Mouse (Mus musculus) liver, adult 2 months (tissue): ENCODE results near the gene Sgcg. TPM values are rescaled to one million over a fixed set of nuclear protein-coding genes. Genes with fewer than 3 reads are reported as not detected.
A peak's percentile ranks its signal among the peaks of the same experiment; 100 is the strongest.

ENCODE experiments used
- DNase-seq: peaks from one replicate; pipeline ENCODE4 v3.0.0-alpha.2; 2011; ENCODE audit warnings: low read depth, low spot score; ENCODE audit errors: extremely low read depth
- H3K27ac ChIP-seq: fragments of 200-500 bp; replicated peaks from 2 replicates; pipeline ENCODE4 v1.5.1; 2012; ENCODE audit warnings: low read depth, mild to moderate bottlenecking, control low read depth, inconsistent platforms, low read length; ENCODE audit not compliant: insufficient read depth
- H3K27me3 ChIP-seq: fragments of 200-500 bp; 2 replicates; pipeline ENCODE4 v1.6.1; 2012; ENCODE audit warnings: mild to moderate bottlenecking, moderate library complexity, low read length, inconsistent platforms; ENCODE audit not compliant: control insufficient read depth, insufficient read depth
- H3K36me3 ChIP-seq: fragments of 200-500 bp; 2 replicates; pipeline ENCODE4 v1.6.1; 2012; ENCODE audit warnings: low read length, inconsistent platforms; ENCODE audit not compliant: control insufficient read depth, insufficient read depth
- H3K4me1 ChIP-seq: fragments of 200-500 bp; 2 replicates; pipeline ENCODE4 v1.6.1; 2011; ENCODE audit warnings: low read length; ENCODE audit not compliant: control insufficient read depth, insufficient read depth
- H3K4me3 ChIP-seq: fragments of 200-500 bp; 2 replicates; pipeline ENCODE4 v1.5.1; 2011; ENCODE audit warnings: low read depth, mild to moderate bottlenecking, control low read depth, low read length, moderate library complexity; ENCODE audit not compliant: insufficient read depth
- H3K79me2 ChIP-seq: fragments of 200-500 bp; 2 replicates; pipeline ENCODE4 v1.6.1; 2012; ENCODE audit warnings: inconsistent platforms, mild to moderate bottlenecking, low read length, moderate library complexity; ENCODE audit not compliant: control insufficient read depth, insufficient read depth
- H3K9ac ChIP-seq: fragments of 200-500 bp; 2 replicates; pipeline ENCODE4 v1.6.1; 2012; ENCODE audit warnings: low read depth, mild to moderate bottlenecking, control low read depth, inconsistent platforms, low read length
- CTCF ChIP-seq: fragments of 200-500 bp; IDR thresholded peaks from 2 replicates; pipeline ENCODE4 v1.5.1; 2011; ENCODE audit warnings: low read depth, low read length, control low read depth
- POLR2A ChIP-seq: fragments of 200-500 bp; IDR thresholded peaks from 2 replicates; pipeline ENCODE4 v1.6.1; 2011; ENCODE audit warnings: low read length, control low read depth; ENCODE audit not compliant: insufficient read depth; ENCODE audit errors: extremely low read depth
- WGBS: fragments of 180-500 bp; shearing (Covaris S2); methylation state at CpG from one replicate; pipeline ENCODE4 v1.1.7; 2018; 5-methylcytosine and 5-hydroxymethylcytosine counted together
- polyA plus RNA-seq: library from polyadenylated mRNA; depleted of rRNA; stranded (reverse); fragments of >200 nt; gene quantifications from 2 replicates; pipeline ENCODE4 v1.2.3, GENCODE M21; 2012
- total RNA-seq: library from RNA; depleted of rRNA; stranded (reverse); fragments of >200 nt; gene quantifications from 2 replicates; pipeline ENCODE4 v1.2.3, GENCODE M21; 2014

Sgcg gene
- total and polyA plus RNA-seq, 2 experiments: 0.18 TPM; not detected in 1

- DNase-seq: peak; percentile 3
- TF ChIP-seq POLR2A (no peak), CTCF (no peak)
- Histone ChIP-seq H3K4me3 (no peak overlapping the region), H3K79me2 (no peaks in the 10 kb centered on the region), H3K36me3 (no peaks in the 10 kb centered on the region), H3K27me3 (no peaks in the 10 kb centered on the region), H3K4me1 (no peaks in the 10 kb centered on the region), H3K27ac (no peak overlapping the region), H3K9ac (no peak overlapping the region)
- 42% methylated on average over 6 of the region's 6 CpGs for WGBS
Observed at GRCm38 (mm10) chr14:61242611-61243010, 15.7 kb downstream of the Sgcg start.

- TF ChIP-seq POLR2A (no peak), CTCF (no peak)
- WGBS: 65% methylated on average over 9 of the region's 9 CpGs
- no peaks in the 10 kb centered on the region for H3K4me1 ChIP-seq
- no peak overlapping the region for H3K9ac ChIP-seq
- no peaks in the 10 kb centered on the region for H3K27me3 ChIP-seq
- no peak overlapping the region for H3K4me3 ChIP-seq
- H3K79me2 ChIP-seq: no peaks in the 10 kb centered on the region
- H3K36me3 ChIP-seq: no peaks in the 10 kb centered on the region
- no peak for DNase-seq
- H3K27ac ChIP-seq: no peak overlapping the region
Observed at GRCm38 (mm10) chr14:61238751-61239150, 19.5 kb downstream of the Sgcg start.

- WGBS: 52% methylated on average over 4 of the region's 4 CpGs
- Histone ChIP-seq H3K36me3 (no peaks in the 10 kb centered on the region), H3K9ac (no peak overlapping the region), H3K79me2 (no peaks in the 10 kb centered on the region), H3K27ac (no peak overlapping the region), H3K4me3 (no peak overlapping the region), H3K27me3 (no peaks in the 10 kb centered on the region), H3K4me1 (no peaks in the 10 kb centered on the region)
- DNase-seq: no peak
- TF ChIP-seq CTCF (no peak), POLR2A (no peak)
Observed at GRCm38 (mm10) chr14:61237101-61237654, 21.1 kb downstream of the Sgcg start.

GRCm38 (mm10) chr14:61235846-61236474 lies 22.3 kb downstream of the Sgcg start:
- Histone ChIP-seq H3K36me3 (no peaks in the 10 kb centered on the region), H3K27ac (no peak overlapping the region), H3K27me3 (no peaks in the 10 kb centered on the region), H3K4me1 (no peaks in the 10 kb centered on the region), H3K9ac (no peak overlapping the region), H3K4me3 (no peak overlapping the region), H3K79me2 (no peaks in the 10 kb centered on the region)
- 60% methylated on average over 5 of the region's 5 CpGs for WGBS
- DNase-seq: no peak
- TF ChIP-seq CTCF (no peak), POLR2A (no peak)

- H3K4me3 ChIP-seq: no peak overlapping the region
- H3K27ac ChIP-seq: no peak overlapping the region
- DNase-seq: no peak
- TF ChIP-seq CTCF (no peak), POLR2A (no peak)
- no peaks in the 10 kb centered on the region for H3K79me2 ChIP-seq
- no peaks in the 10 kb centered on the region for H3K4me1 ChIP-seq
- no peaks in the 10 kb centered on the region for H3K27me3 ChIP-seq
- 88% methylated on average over 13 of the region's 13 CpGs for WGBS
- H3K9ac ChIP-seq: no peak overlapping the region
- H3K36me3 ChIP-seq: no peaks in the 10 kb centered on the region
Observed at GRCm38 (mm10) chr14:61232016-61232568, 26.2 kb downstream of the Sgcg start.

- TF ChIP-seq POLR2A (no peak), CTCF (no peak)
- no peaks in the 10 kb centered on the region for H3K79me2 ChIP-seq
- H3K36me3 ChIP-seq: no peaks in the 10 kb centered on the region
- H3K9ac ChIP-seq: no peak overlapping the region
- no peak overlapping the region for H3K27ac ChIP-seq
- WGBS: 92% methylated on average over 4 of the region's 4 CpGs
- no peak for DNase-seq
- no peaks in the 10 kb centered on the region for H3K27me3 ChIP-seq
- no peak overlapping the region for H3K4me3 ChIP-seq
- no peaks in the 10 kb centered on the region for H3K4me1 ChIP-seq
Observed at GRCm38 (mm10) chr14:61230179-61230578, 28.1 kb downstream of the Sgcg start.
